Mouse (Mus musculus): ENCODE measurements around the gene Hebp1. TPM values are rescaled to one million over a fixed set of nuclear protein-coding genes. Genes with fewer than 3 reads are reported as not detected.

Gene Hebp1
- polyA plus RNA-seq, 1 experiment from 2014 or later: 14.5 TPM

- no peaks in the 10 kb centered on the region for H3K9me3 ChIP-seq
- 85% methylated on average over 8 of the region's 8 CpGs for WGBS
- no peak for ATAC-seq (ENCODE audit: extremely low read depth, insufficient number of reproducible peaks, low FRiP score, low TSS enrichment)
Measured at GRCm38 (mm10) chr6:135116479-135116878, 81.3 kb downstream of the Hebp1 start.

DNA sequence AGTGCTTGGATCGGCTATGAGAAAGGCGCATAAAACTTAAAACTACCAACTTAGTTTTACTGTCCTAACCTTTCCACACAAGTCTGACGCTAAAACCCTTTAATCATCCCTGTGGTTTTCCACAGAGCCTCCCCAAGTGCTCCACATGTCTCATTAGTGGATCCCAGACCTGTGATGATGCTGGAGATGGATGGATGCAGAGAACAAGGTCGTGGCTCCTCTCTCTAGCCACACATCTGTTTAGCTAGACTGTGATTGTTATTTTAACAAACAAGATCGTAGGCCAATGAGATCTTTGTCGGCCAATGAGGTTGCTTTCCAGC lies 84.7 kb downstream of the Hebp1 start:
- H3K4me3 ChIP-seq: no peak overlapping the region
- no peak overlapping the region for H3K4me2 ChIP-seq
- no peak overlapping the region for H3K27ac ChIP-seq (replicated peaks)
- H3K27me3 ChIP-seq (replicated peaks): peaks cover 10% of the 10 kb centered on the region; the same call in 1 of the 2 replicates
- no peaks in the 10 kb centered on the region for H3K36me3 ChIP-seq
- no peak for ATAC-seq (ENCODE audit: extremely low read depth, insufficient number of reproducible peaks, low FRiP score, low TSS enrichment)
- WGBS: 24% methylated on average over 6 of the region's 6 CpGs
- no peaks in the 10 kb centered on the region for H3K4me1 ChIP-seq
- no peaks in the 10 kb centered on the region for H3K9me3 ChIP-seq
- no peak overlapping the region for H3K9ac ChIP-seq

More at GRCm38 (mm10) chr6:135116479-135116878, 81.3 kb downstream of the Hebp1 start:
- Histone ChIP-seq H3K4me1 (no peaks in the 10 kb centered on the region), H3K36me3 (no peaks in the 10 kb centered on the region), H3K4me3 (no peak overlapping the region), H3K4me2 (no peak overlapping the region), H3K27me3 (replicated peaks) (peaks cover 10% of the 10 kb centered on the region; the same call in 1 of the 2 replicates), H3K27ac (replicated peaks) (no peak overlapping the region), H3K9ac (no peak overlapping the region)

DNA sequence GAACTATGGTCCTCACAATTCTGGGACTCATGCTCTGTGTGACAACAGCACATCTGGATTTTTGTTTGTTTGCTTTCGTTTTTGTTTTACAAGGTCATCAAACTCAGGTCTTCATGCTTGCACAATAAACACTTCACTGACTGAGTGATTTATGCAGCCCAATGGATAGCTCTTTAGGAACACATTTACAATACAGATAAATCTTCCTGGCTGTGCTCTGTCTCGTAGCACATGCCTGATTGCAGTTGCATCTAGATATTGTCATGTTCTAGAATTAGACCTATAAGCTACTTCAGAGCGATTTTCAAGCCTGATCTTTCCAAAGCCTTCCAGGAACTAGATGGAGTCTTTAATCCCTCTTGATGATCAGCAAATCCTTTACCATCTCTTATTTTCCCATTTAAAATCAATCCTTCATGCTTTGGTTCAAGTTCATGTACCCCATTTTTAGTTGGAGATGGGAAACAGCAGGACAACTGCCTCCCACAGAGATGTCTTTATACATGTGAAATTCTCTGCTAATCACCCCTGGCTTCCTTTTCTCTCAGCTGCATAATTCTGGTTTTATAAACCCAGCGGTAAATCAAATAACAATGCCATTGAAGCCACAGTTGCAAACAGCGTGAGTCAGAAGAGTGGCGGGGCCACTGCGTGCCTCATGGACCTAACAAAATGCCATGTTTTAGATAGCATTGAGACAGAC lies 85.3 kb downstream of the Hebp1 start:
- H3K9ac ChIP-seq: no peak overlapping the region
- H3K36me3 ChIP-seq: no peaks in the 10 kb centered on the region
- 29% methylated on average over 7 of the region's 7 CpGs for WGBS
- no peaks in the 10 kb centered on the region for H3K9me3 ChIP-seq
- H3K4me3 ChIP-seq: no peak overlapping the region
- H3K4me1 ChIP-seq: no peaks in the 10 kb centered on the region
- no peak overlapping the region for H3K27ac ChIP-seq (replicated peaks)
- H3K27me3 ChIP-seq (replicated peaks): peaks cover 10% of the 10 kb centered on the region; the same call in 1 of the 2 replicates
- ATAC-seq (ENCODE audit: extremely low read depth, insufficient number of reproducible peaks, low FRiP score, low TSS enrichment): no peak
- H3K4me2 ChIP-seq: no peak overlapping the region

DNA sequence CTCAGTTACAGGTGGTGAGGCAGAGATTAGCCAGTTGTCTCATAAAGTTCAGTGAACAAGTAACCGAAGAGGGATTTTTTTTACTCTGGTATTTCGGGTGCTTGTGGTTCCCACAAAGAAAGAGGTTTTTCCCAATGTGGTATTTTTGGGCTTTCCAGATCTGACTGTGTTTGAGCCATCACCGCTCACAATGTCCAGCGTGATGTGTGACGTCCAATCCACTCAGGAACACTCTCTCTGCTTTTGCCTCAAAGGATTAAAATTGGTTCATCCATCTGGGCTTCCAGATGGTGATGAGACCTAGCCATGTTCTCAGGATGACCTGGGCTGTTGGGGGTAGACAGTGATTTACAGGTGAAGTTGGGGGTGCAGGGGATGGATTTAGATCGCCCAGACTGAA lies 90.8 kb downstream of the Hebp1 start:
- WGBS: 83% methylated on average over 6 of the region's 6 CpGs
- Histone ChIP-seq H3K27me3 (replicated peaks) (0 out of 2 replicates have a peak, but pooled peaks cover under 1% of the 10 kb centered on the region), H3K4me1 (no peaks in the 10 kb centered on the region), H3K36me3 (no peaks in the 10 kb centered on the region), H3K4me3 (no peak overlapping the region), H3K27ac (replicated peaks) (no peak overlapping the region), H3K9ac (no peak overlapping the region), H3K9me3 (no peaks in the 10 kb centered on the region), H3K4me2 (no peak overlapping the region)
- no peak for ATAC-seq (ENCODE audit: extremely low read depth, insufficient number of reproducible peaks, low FRiP score, low TSS enrichment)

DNA sequence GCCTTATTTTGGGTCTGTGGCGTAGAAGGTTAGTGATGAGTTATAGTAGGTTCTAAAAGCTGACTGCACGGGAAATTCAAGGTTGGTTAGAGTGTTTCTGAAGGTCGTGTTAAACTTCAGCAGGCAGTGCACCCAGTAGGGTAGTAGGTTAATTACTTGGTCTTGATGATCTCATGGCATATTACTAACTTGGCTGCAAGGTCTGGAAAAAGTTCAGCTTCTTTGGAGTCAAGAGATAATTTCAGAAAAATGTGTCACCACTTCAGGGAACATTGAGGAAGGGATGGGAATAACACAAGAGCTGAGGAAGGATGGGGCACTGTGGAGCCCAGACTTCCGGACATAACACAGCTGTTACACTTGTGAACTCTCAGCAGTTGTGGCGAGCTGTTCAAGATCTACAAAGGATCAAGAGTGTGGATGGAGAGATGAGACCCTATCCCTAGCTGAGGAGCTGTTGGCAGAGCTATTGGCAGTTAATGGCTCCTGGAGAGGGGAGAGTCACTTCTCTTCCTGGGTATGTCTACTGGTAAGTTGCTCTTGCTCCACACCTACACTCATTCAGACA lies 95.0 kb downstream of the Hebp1 start:
- Histone ChIP-seq H3K4me3 (no peak overlapping the region), H3K27me3 (replicated peaks) (no peaks in the 10 kb centered on the region), H3K4me1 (no peaks in the 10 kb centered on the region), H3K9me3 (no peaks in the 10 kb centered on the region), H3K36me3 (no peaks in the 10 kb centered on the region), H3K9ac (no peak overlapping the region), H3K4me2 (no peak overlapping the region), H3K27ac (replicated peaks) (no peak overlapping the region)
- ATAC-seq (ENCODE audit: extremely low read depth, insufficient number of reproducible peaks, low FRiP score, low TSS enrichment): no peak
- WGBS: 59% methylated on average over 5 of the region's 5 CpGs

DNA sequence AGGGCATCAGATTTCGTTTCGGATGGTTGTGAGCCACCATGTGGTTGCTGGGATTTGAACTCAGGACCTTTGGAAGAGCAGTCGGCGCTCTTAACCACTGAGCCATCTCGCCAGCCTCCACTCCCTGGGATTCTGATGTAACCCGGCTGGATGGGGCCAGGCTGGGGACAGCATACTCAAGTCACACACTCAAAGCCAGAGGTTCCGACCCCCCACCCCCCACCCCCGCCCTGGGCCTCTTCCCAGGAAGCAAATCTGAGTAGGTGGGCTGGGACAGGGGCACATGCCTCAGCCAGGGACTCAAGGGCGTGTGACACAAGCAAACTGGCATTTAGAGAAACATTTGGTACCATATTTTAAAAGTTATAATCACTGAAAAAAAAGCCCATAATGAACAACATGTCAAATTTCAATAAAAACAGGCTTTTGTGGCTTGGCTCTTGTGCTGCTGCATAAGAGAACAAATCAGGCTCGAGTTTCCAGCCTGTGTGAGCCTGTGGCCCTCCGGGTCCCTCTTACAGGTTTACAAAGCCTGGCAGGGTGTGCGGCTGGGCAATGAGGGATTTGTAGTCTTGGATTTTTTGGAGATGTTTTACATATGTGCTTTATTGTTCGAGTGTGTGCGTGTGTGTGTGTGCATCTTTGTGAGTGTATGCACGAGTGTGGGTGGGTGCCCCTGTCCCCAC lies 96.9 kb downstream of the Hebp1 start:
- no peak overlapping the region for H3K9ac ChIP-seq
- no peak overlapping the region for H3K4me2 ChIP-seq
- H3K9me3 ChIP-seq: no peaks in the 10 kb centered on the region
- 74% methylated on average over 15 of the region's 15 CpGs for WGBS
- no peak overlapping the region for H3K4me3 ChIP-seq
- H3K36me3 ChIP-seq: no peaks in the 10 kb centered on the region
- no peak for ATAC-seq (ENCODE audit: extremely low read depth, insufficient number of reproducible peaks, low FRiP score, low TSS enrichment)
- H3K4me1 ChIP-seq: no peaks in the 10 kb centered on the region
- no peaks in the 10 kb centered on the region for H3K27me3 ChIP-seq (replicated peaks)
- no peak overlapping the region for H3K27ac ChIP-seq (replicated peaks)

DNA sequence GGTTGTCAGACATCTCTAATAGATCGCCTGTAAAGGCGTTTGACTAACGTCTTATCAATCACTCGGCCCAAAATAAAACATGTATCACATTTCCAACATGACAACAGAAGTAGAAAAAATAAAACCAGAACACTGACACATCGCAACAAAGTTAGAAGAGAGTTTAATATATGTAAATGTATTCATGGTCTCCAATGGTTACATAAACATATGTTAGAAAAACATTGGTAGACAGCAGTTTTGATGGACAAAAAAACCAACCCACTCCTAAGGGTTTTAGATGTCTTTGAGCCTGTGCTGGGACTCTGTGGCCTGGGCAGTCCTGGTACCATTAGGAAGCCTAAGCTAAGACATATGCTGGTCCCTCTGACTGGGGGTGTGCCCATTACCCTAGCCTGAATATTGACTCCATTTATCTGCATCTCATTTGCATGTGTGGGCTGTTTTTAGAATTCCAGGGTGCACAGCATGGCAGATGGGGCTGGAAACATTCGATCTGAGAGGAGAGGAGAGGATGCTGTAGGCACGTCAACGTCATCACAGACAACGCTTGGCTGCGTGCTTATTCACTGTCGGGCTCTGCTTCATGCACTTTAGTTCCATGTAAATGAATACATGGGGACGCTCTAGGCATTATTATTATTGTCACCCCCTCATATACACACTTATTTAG lies 104.9 kb downstream of the Hebp1 start:
- no peak overlapping the region for H3K4me3 ChIP-seq
- no peaks in the 10 kb centered on the region for H3K27me3 ChIP-seq (replicated peaks)
- no peak overlapping the region for H3K9ac ChIP-seq
- WGBS: 81% methylated on average over 12 of the region's 12 CpGs
- no peaks in the 10 kb centered on the region for H3K36me3 ChIP-seq
- H3K27ac ChIP-seq (replicated peaks): no peak overlapping the region
- H3K4me2 ChIP-seq: no peak overlapping the region
- no peaks in the 10 kb centered on the region for H3K9me3 ChIP-seq
- ATAC-seq (ENCODE audit: extremely low read depth, insufficient number of reproducible peaks, low FRiP score, low TSS enrichment): no peak
- H3K4me1 ChIP-seq: peaks cover 2% of the 10 kb centered on the region

- no peak overlapping the region for H3K4me3 ChIP-seq
- H3K9ac ChIP-seq: no peak overlapping the region
- no peaks in the 10 kb centered on the region for H3K36me3 ChIP-seq
- no peak overlapping the region for H3K27ac ChIP-seq (replicated peaks)
- peaks cover 3% of the 10 kb centered on the region for H3K4me1 ChIP-seq
- H3K4me2 ChIP-seq: no peak overlapping the region
- 69% methylated on average over 4 of the region's 4 CpGs for WGBS
- no peaks in the 10 kb centered on the region for H3K27me3 ChIP-seq (replicated peaks)
- H3K9me3 ChIP-seq: no peaks in the 10 kb centered on the region
- no peak for ATAC-seq (ENCODE audit: extremely low read depth, insufficient number of reproducible peaks, low FRiP score, low TSS enrichment)
Measured at GRCm38 (mm10) chr6:135090661-135091060, 107.2 kb downstream of the Hebp1 start.

- Histone ChIP-seq H3K4me1 (peaks cover 3% of the 10 kb centered on the region), H3K4me2 (no peak overlapping the region), H3K9ac (no peak overlapping the region; the same call in 1 of the 2 replicates), H3K27me3 (replicated peaks) (no peaks in the 10 kb centered on the region), H3K9me3 (no peaks in the 10 kb centered on the region), H3K27ac (replicated peaks) (no peak overlapping the region), H3K36me3 (no peaks in the 10 kb centered on the region), H3K4me3 (no peak overlapping the region)
- no peak for ATAC-seq (ENCODE audit: extremely low read depth, insufficient number of reproducible peaks, low FRiP score, low TSS enrichment)
- WGBS: 23% methylated on average over 8 of the region's 8 CpGs
Measured at GRCm38 (mm10) chr6:135089786-135090185, 108.0 kb downstream of the Hebp1 start.

- WGBS: 25% methylated on average over 19 of the region's 19 CpGs
- 0 out of 2 replicates have a peak overlapping the region, but pooled peaks have one; percentile 34 for H3K27ac ChIP-seq (replicated peaks)
- H3K4me1 ChIP-seq: peaks cover 3% of the 10 kb centered on the region
- H3K4me2 ChIP-seq: peak overlapping the region; percentile 61
- ATAC-seq (ENCODE audit: extremely low read depth, insufficient number of reproducible peaks, low FRiP score, low TSS enrichment): peak; percentile 59; the same call in 1 of the 2 replicates
- peak overlapping the region; percentile 32 for H3K4me3 ChIP-seq
- H3K27me3 ChIP-seq (replicated peaks): no peaks in the 10 kb centered on the region
- H3K9ac ChIP-seq: no peak overlapping the region
- no peaks in the 10 kb centered on the region for H3K9me3 ChIP-seq
- 0 out of 2 replicates have a peak, but pooled peaks cover 3% of the 10 kb centered on the region for H3K36me3 ChIP-seq
Measured at GRCm38 (mm10) chr6:135087721-135088451, 109.9 kb downstream of the Hebp1 start.
